Mouse (Mus musculus) small intestine, adult 2 months (tissue): ENCODE results near the gene Mgll.

Experiments used
- CTCF ChIP-seq: fragments of 200-500 bp; IDR thresholded peaks from 2 replicates; pipeline ENCODE4 v1.5.1; 2012; ENCODE audit warnings: low read depth, mild to moderate bottlenecking, control low read depth, inconsistent platforms, low read length, moderate library complexity, mixed read lengths; ENCODE audit not compliant: insufficient replicate concordance, insufficient read length; ENCODE audit errors: extremely low read depth
- POLR2A ChIP-seq: fragments of 200-500 bp; IDR thresholded peaks from 2 replicates; pipeline ENCODE4 v1.6.1; 2012; ENCODE audit warnings: low read depth, mild to moderate bottlenecking, control low read depth, inconsistent platforms, low read length, moderate library complexity

DNA sequence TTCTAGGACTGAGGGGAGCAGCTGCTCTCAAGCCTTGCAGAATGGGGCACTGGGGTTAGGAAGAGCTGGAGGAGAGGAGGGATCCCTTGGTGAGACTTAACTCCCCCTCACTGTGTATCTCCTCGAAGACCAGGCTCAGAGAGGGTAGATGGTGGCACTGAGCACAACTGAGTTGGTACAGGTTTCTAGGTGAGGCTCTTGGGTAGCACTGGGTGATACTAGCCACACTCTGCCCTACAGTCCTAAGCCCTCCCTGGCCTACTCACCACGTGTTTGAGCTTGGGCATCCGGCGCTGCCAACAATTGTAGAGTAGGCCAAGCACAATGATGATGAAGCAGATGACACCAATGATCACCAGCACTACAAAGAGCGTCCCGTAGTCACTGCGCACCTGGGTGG, 119.0 kb downstream of the Mgll start:
- TF ChIP-seq POLR2A (no peak), CTCF (no peak)
